Mouse (Mus musculus) bone marrow macrophage, adult 2 months (primary cell): ENCODE data around the gene Sept11.

Experiments used
- CTCF ChIP-seq: IDR thresholded peaks from 2 replicates; pipeline ENCODE4 v1.5.1; 2012; ENCODE audit warnings: low read depth, mild to moderate bottlenecking, low read length, moderate library complexity
- POLR2A ChIP-seq: IDR thresholded peaks from 2 replicates; pipeline ENCODE4 v1.6.1; 2012; ENCODE audit warnings: mild to moderate bottlenecking, low read depth, low read length, borderline replicate concordance

DNA sequence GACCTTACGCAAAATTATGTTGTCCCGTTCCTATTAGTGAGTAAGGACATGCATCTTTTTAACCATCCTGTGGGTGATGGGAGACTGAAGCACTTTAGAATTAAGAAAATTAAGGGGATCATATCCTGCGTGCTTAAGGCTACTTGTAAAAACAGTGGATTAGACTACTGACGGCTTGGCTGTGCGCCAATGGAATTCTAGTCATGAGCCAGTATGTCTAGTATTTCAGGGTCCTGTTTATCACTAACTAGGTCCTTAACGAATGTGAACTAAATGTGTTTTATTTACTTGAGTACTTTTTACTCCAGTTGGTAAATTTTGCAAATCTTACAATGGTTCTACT is 113.7 kb downstream of the Sept11 start:
- TF ChIP-seq CTCF (no peak), POLR2A (no peak)
